Mouse (Mus musculus) cortical plate, adult 2 months (tissue): ENCODE data around the gene Plekha6. TPM values are rescaled to one million over a fixed set of nuclear protein-coding genes. Genes with fewer than 3 reads are reported as not detected.
A peak's percentile ranks its signal among the peaks of the same experiment; 100 is the strongest.
"Not testable (repeated sequence)": the region's sequence is repeated elsewhere in the genome, so short reads cannot be mapped to it uniquely, and the experiment has no call there.

ENCODE experiments used
- H3K27ac ChIP-seq: fragments of 200-500 bp; 2 replicates; pipeline ENCODE4 v1.5.1; 2012; ENCODE audit warnings: low read length, control low read depth, inconsistent platforms; ENCODE audit not compliant: insufficient read depth
- H3K4me1 ChIP-seq: fragments of 200-500 bp; 2 replicates; pipeline ENCODE4 v1.6.1; 2011; ENCODE audit warnings: low read length; ENCODE audit not compliant: control insufficient read depth, insufficient read depth
- H3K4me3 ChIP-seq: fragments of 200-500 bp; 2 replicates; pipeline ENCODE4 v1.5.1; 2011; ENCODE audit warnings: mild to moderate bottlenecking, low read length, control low read depth; ENCODE audit not compliant: insufficient read depth
- CTCF ChIP-seq: fragments of 200-500 bp; IDR thresholded peaks from 2 replicates; pipeline ENCODE4 v1.5.1; 2011; ENCODE audit warnings: mild to moderate bottlenecking, control low read depth, low read length; ENCODE audit not compliant: insufficient read depth; ENCODE audit errors: extremely low read depth
- POLR2A ChIP-seq: fragments of 200-500 bp; IDR thresholded peaks from 2 replicates; pipeline ENCODE4 v1.6.1; 2011; ENCODE audit warnings: mild to moderate bottlenecking, low read length, control low read depth; ENCODE audit not compliant: insufficient read depth; ENCODE audit errors: extremely low read depth
- polyA plus RNA-seq: library from polyadenylated mRNA; depleted of rRNA; stranded (reverse); fragments of >200 nt; gene quantifications from 2 replicates; pipeline ENCODE4 v1.2.3, GENCODE M21; 2012; rRNA removed

Plekha6 gene
- polyA plus RNA-seq, 1 experiment: 83.2 TPM

DNA sequence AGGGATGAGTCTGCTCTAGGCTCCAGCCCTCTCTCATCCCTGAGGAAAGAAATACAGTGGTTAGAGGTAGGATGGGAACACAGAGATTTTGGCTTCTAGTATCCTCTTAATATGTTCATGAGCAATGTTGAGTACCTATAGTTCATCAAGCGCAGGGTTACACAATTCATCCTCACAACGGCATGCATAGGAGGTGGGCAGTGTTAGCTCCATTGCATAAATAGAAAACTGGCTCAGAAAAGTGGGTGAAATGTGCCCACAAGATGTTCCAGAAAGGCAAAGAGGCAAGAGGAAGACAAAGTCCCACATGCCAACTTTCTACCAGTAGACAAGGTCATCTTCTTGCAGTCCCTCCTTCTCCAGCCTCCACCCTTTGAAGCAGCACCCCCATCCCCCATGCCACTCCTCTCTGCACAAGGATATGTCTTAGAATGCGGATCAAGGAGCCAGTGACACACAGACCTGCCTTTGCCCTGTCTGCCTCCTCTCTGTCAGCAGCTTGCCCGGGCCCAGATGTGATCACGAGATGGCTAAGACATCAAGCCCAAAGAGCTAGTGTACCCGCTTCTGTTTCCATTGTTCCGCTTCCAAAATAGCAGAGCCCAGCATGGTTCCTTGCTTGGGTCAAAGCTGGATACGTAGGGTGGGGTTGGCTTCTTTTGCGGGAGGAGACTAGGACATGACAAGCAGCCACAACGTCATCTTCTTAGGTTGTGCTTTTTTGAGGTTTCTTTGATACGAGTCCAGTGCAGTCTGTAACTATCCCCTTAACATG, 168.8 kb downstream of the Plekha6 start:
- peaks cover 11% of the 10 kb centered on the region for H3K4me1 ChIP-seq
- TF ChIP-seq POLR2A: no peak
- TF ChIP-seq CTCF: no peak
- peak overlapping the region; percentile 82 for H3K27ac ChIP-seq
- H3K4me3 ChIP-seq: no peak overlapping the region

DNA sequence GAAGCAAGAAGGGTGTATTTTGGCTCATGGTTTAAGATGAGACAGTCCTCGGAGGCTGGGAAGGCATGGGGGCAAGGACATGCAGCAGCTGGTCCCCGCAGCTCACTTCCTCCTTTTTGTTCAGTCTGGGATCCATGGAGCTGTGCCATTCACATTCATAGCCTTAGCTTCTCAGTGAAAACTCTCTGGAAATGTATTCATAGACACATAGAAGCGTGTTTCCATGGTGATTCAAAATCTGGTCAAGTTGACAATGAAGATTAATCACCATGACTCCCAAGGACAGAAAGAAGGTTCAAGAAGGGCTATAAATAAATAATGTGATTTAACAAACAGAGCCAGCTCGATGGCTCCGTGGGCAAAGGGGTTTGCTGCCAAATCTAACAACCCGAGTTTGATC, 169.9 kb downstream of the Plekha6 start:
- H3K4me3 ChIP-seq: no peak overlapping the region
- no peak overlapping the region for H3K27ac ChIP-seq
- H3K4me1 ChIP-seq: peaks cover 11% of the 10 kb centered on the region
- no peak for TF ChIP-seq CTCF
- TF ChIP-seq POLR2A: no peak

DNA sequence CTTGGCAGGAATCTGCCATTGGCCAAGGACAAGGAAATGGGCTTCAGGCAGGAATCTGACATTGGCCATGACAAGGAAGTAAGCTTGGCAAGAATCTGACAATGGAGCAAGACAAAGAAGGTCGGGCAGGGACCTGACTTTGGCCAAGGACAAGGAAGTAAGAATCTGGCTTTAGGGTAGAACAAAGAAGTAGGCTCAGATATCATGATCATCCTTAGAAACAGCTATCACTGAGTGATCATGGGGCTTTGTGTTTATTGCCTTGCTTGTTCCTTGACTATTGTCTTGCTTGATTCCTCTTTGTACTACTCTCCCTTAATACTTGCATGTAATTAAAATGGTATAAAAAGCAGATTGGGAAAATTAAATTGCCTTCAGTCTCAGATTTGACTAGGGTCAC, 176.4 kb downstream of the Plekha6 start:
- not testable (repeated sequence) for H3K27ac ChIP-seq, H3K4me3 ChIP-seq

DNA sequence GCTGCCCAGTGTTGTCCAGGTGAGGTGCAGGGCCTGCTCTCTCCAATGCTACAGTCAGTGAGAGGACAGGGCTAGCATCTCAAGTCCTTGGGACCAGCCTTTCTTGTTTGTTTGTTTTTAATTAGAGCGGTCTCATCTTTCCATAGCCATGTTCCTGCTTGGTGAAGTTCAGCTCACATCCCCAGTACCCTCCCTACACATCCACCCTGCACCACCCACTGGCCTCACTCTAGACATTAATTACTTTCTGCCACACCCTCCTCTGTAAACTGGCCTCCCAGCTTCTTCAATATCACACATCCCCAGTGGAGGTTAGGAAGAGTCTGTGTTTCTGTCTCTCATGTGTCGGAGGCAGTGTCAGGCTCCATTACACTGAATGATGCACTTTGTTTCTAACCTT, 180.3 kb downstream of the Plekha6 start:
- Histone ChIP-seq H3K27ac (no peak overlapping the region), H3K4me1 (no peaks in the 10 kb centered on the region), H3K4me3 (no peak overlapping the region)
- TF ChIP-seq CTCF (no peak), POLR2A (no peak)

More for the DNA sequence above, 176.4 kb downstream of the Plekha6 start:
- H3K4me1 ChIP-seq: not testable (repeated sequence)

DNA sequence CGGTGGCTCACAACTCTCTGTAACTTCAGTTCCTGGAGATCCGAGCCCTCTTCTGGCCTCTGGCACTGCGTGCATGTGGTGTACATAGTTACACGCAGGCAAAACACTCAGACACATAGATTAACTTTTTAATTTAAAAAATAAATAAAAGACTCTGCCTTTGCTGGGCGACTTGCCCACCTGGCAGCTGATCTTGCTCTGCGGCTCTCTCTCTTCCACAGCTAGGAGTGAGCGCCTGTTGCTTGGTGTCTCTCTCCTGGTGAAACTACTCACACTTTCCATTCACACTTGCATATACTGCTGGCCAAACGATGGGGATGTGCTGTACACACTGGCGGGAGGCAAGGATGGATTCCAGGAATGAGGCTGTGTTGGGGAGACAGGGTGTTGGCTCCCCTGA, 182.5 kb downstream of the Plekha6 start:
- H3K4me1 ChIP-seq: no peaks in the 10 kb centered on the region

DNA sequence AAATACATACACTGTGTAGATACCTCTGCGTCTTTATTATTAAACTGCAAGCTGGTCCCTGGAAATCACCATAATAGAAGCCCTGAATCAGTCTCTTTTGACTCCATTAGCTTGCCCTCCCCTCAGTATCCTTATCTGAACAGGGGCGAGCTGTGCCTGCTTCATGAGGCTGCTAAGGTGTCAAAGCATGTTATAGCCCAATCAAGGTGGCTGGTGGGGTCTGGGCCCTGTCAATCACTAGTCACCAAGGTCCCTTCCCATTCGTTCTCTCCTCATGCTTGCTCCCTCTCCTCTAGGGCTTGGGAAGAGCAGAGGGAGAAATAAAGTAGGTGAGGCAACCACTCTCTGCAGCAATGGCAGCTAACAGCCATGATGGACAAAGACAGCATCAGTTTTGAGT, 183.2 kb downstream of the Plekha6 start:
- Histone ChIP-seq H3K4me3 (no peak overlapping the region), H3K4me1 (no peaks in the 10 kb centered on the region), H3K27ac (no peak overlapping the region)
- TF ChIP-seq POLR2A: no peak
- no peak for TF ChIP-seq CTCF

More for the DNA sequence above, 182.5 kb downstream of the Plekha6 start:
- H3K27ac ChIP-seq: no peak overlapping the region
- TF ChIP-seq CTCF (no peak), POLR2A (no peak)
- H3K4me3 ChIP-seq: no peak overlapping the region

DNA sequence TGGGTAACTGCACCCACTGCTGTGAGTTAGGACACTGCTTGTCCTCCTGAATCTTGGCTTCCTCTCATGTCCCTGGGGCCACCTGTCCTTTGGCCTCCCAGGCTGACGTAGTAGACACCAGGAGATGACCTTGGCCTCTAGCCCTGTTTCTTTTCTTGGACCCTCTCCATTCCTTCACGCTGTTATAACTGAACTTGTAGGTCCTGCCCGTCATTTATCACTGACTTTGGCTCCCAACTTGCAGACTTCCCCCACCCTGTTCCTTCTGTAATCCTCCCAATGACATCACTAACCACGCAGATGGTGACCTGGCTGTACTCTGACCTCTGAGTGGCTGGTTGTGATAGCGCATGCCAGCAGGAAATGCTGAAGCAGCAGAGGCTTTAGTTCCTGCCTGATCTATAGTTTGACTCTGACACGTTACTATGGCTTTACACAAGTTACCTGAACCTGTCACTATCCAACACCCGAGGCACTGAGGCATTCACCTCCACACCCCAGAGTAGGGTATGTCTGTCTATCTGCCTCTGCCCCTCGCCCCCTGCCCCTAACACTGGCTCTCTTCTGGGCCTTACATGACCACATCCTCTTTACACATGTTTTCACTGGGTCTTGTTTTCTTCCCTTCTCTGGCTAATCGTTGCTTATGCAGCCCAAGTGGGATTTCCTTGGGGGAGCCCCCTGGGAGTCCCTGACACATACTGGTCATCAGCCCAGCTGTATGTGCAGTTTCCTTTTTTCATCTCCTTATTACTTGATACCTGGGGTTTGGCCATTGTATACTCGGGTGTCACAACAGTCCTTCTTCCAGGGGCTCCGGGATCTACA, 183.9 kb downstream of the Plekha6 start:
- no peak for TF ChIP-seq CTCF
- TF ChIP-seq POLR2A: no peak
- H3K4me3 ChIP-seq: no peak overlapping the region
- no peaks in the 10 kb centered on the region for H3K4me1 ChIP-seq
- no peak overlapping the region for H3K27ac ChIP-seq

DNA sequence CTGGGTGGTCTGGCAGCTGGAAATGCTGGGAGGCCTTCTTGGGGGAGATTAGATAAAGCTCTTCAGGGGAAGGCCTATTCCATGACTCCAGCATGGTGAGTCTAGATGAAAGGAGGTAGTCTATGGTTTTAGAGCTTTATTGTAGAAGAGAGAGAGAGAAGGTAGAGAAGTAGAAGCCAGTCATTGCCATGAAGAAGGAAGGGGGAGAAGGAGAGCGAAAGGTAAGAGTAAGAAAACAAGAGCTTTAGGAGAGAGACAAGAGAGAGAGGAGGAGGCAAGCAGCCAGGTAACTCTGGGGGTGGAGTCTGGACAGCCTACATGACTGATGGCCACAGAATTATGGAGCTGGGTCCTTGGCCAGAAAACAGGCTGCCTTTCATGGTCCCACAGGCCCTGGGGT, 186.2 kb downstream of the Plekha6 start, which contains the start of gene Ren1:
Ren1 (plus strand) TSS at position 301 of the 400 bp plus-strand sequence.
- Histone ChIP-seq H3K4me3 (no peak within 1 kb of the TSS), H3K4me1 (no peaks in the 10 kb centered on the region), H3K27ac (no peak within 1 kb of the TSS)
- TF ChIP-seq POLR2A (no peak), CTCF (no peak)

DNA sequence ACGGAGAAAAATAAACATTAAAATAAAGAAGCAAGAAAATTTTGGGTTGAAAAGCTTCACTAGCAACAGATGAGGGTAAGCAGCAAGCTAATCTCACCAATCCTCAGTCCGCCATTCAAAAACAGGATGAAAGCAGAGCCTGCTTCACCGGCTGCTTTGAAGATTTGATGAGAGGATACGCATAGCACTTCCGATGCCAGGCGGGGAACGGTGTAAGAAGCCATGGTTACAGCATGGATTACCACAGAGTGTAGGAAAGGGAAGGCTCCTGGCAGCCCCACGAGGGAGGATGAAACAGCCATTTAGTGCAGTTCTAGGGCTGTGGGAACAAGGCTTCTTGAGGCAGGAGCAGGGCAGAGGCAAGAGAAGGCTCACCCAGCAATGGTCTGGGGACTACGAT, 187.8 kb downstream of the Plekha6 start:
- H3K4me1 ChIP-seq: no peaks in the 10 kb centered on the region
- no peak overlapping the region for H3K27ac ChIP-seq
- no peak for TF ChIP-seq CTCF
- no peak for TF ChIP-seq POLR2A
- no peak overlapping the region for H3K4me3 ChIP-seq

Other genes starting within 250 kb of the Plekha6 start
- 67.3 and 68.3 TPM in 2 replicates for gene Mdm4, start 133.6 kb upstream of the Plekha6 start, polyA plus RNA-seq
- 11.1 and 12.0 TPM in 2 replicates for gene Pik3c2b, start 118.5 kb upstream of the Plekha6 start, polyA plus RNA-seq
- gene Ppp1r15b, start 33.1 kb upstream of the Plekha6 start, polyA plus RNA-seq: 23.9 and 25.6 TPM in 2 replicates
- 0.56 and 1.4 TPM in 2 replicates for gene Golt1a, start 145.6 kb downstream of the Plekha6 start, polyA plus RNA-seq
- 1.6 TPM in 1 of 2 replicates, not detected in the other for gene Kiss1, start 157.7 kb downstream of the Plekha6 start, polyA plus RNA-seq
- 0.06 TPM in 1 of 2 replicates, not detected in the other for gene Ren1, start 186.3 kb downstream of the Plekha6 start, polyA plus RNA-seq
- gene Etnk2, start 199.4 kb downstream of the Plekha6 start, polyA plus RNA-seq: 14.6 and 16.7 TPM in 2 replicates